ENCODE assay signal across 26 mouse cellular contexts in the genomic region with DNA sequence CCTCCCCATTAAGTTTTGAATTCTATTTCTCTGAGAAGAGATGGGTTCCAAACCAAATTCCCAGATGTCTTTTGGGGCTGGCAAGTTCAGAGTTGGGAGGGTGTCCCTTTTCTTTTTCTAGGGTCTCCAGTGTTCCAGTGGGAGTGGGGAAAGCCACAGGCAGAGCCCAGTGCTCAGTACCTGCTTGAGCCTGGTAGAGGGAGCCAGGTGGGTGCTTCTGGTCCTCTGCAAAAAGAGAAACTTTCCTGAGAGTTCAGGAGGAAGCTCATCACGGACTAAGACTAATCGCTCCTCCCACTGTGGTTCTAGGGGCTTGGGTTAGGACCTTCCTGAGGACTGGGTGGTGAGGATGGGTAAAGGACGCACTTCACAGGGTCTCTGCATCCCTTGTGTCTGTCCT. TPM values are rescaled to one million over a fixed set of nuclear protein-coding genes. Genes with fewer than 3 reads are reported as not detected.
DNase-seq lines count a peak whose midpoint lies in the region; ATAC-seq and TF ChIP-seq lines count a peak whose summit lies in the region.
"Had no signal": no experiment of that assay in that cellular context is flagged by ENCODE, and none has a peak within 500 bp of the region (broad histone marks: within the 10 kb centered on the region; RNA-seq: fewer than 3 reads in every experiment).

No protein-coding gene starts in this region.

- no peak overlapping the region for H3K27ac ChIP-seq in heart, embryonic 11.5 days (ENCODE audit: low read depth, low read length)
- no peak overlapping the region for H3K27ac ChIP-seq in midbrain, embryonic 14.5 days (replicated peaks; ENCODE audit: low read depth, low read length)
- H3K27ac ChIP-seq in midbrain, embryonic 11.5 days (ENCODE audit: low read depth, low read length), result no peak overlapping the region
- no peak overlapping the region for H3K27ac ChIP-seq in cortical plate, adult 2 months (ENCODE audit: insufficient read depth, low read length)
- no peak overlapping the region for H3K27ac ChIP-seq in neural tube, embryonic 15.5 days (replicated peaks)
- H3K27ac ChIP-seq: gastrocnemius, adult 2 months; intestine, embryonic 15.5 days; limb, embryonic 15.5 days; liver, embryonic 14.5 days; stomach, embryonic 15.5 days had no signal

- no peak for TF ChIP-seq CTCF in cortical plate, adult 2 months (IDR thresholded peaks at IDR 0.05; ENCODE audit: extremely low read depth, insufficient read depth, low read length)

- peaks cover 27% of the 10 kb centered on the region for H3K27me3 ChIP-seq in heart, embryonic 11.5 days (ENCODE audit: control insufficient read depth, insufficient read depth, low read length)
- H3K27me3 ChIP-seq in midbrain, embryonic 14.5 days (ENCODE audit: control insufficient read depth, insufficient read depth, low read length), result peaks cover 5% of the 10 kb centered on the region; the same call in 1 of the 2 replicates
- peaks cover 14% of the 10 kb centered on the region; the same call in 1 of the 2 replicates for H3K27me3 ChIP-seq in midbrain, embryonic 11.5 days (ENCODE audit: control insufficient read depth, insufficient read depth, low read length)
- peaks cover 9% of the 10 kb centered on the region for H3K27me3 ChIP-seq in neural tube, embryonic 15.5 days (replicated peaks)

- no peaks in the 10 kb centered on the region for H3K9me3 ChIP-seq in heart, embryonic 11.5 days (replicated peaks; ENCODE audit: control insufficient read depth, low read length)
- no peaks in the 10 kb centered on the region for H3K9me3 ChIP-seq in midbrain, embryonic 14.5 days (ENCODE audit: control insufficient read depth, low read length)
- H3K9me3 ChIP-seq in midbrain, embryonic 11.5 days (ENCODE audit: control insufficient read depth, low read length), result no peaks in the 10 kb centered on the region
- no peaks in the 10 kb centered on the region for H3K9me3 ChIP-seq in neural tube, embryonic 15.5 days (replicated peaks)
- H3K9me3 ChIP-seq: intestine, embryonic 15.5 days; limb, embryonic 15.5 days; stomach, embryonic 15.5 days had no signal

- 69% methylated on average over 3 of the region's 3 CpGs for WGBS in heart, embryonic 11.5 days (ENCODE audit: insufficient replicate concordance)
- WGBS in midbrain, embryonic 14.5 days, result 73% methylated on average over 3 of the region's 3 CpGs
- WGBS in midbrain, embryonic 11.5 days, result 59% methylated on average over 3 of the region's 3 CpGs
- WGBS in neural tube, embryonic 15.5 days, result 68% methylated on average over 3 of the region's 3 CpGs

- peak; percentile 60 for DNase-seq in heart, adult 11 months
- DNase-seq in midbrain, embryonic 14.5 days, result no peak
- DNase-seq in midbrain, embryonic 11.5 days (ENCODE audit: low spot score, missing footprints), result no peak
- no peak for DNase-seq in adrenal gland, postnatal 36 days
- DNase-seq: B cell, adult 2 months; cerebellum, adult 2 months; cerebellum, postnatal 36 days; gastrocnemius, adult 2 months; heart, postnatal 4 days; kidney, adult 9 months; kidney, postnatal 25 days; layer of hippocampus, adult 9-11 months; left cerebral cortex, postnatal 4 days; lung, embryonic 14.5 days; thymus, postnatal 25 days had no signal

- H3K4me1 ChIP-seq in heart, embryonic 11.5 days (ENCODE audit: control insufficient read depth, insufficient read depth, low read length), result no peaks in the 10 kb centered on the region; the same call in 1 of the 2 replicates
- H3K4me1 ChIP-seq in midbrain, embryonic 14.5 days (ENCODE audit: control insufficient read depth, insufficient read depth, low read length), result 0 out of 2 replicates have a peak, but pooled peaks cover 6% of the 10 kb centered on the region
- H3K4me1 ChIP-seq in midbrain, embryonic 11.5 days (ENCODE audit: control insufficient read depth, insufficient read depth, low read length), result peaks cover 3% of the 10 kb centered on the region; the same call in 1 of the 2 replicates
- no peaks in the 10 kb centered on the region for H3K4me1 ChIP-seq in cortical plate, adult 2 months (ENCODE audit: control insufficient read depth, insufficient read depth, low read length)
- peaks cover 17% of the 10 kb centered on the region for H3K4me1 ChIP-seq in neural tube, embryonic 15.5 days
- H3K4me1 ChIP-seq: intestine, embryonic 15.5 days had no signal

- no peak overlapping the region for H3K9ac ChIP-seq in heart, embryonic 11.5 days (ENCODE audit: low read depth, low read length)
- H3K9ac ChIP-seq in midbrain, embryonic 14.5 days (replicated peaks; ENCODE audit: low read length), result no peak overlapping the region
- H3K9ac ChIP-seq in midbrain, embryonic 11.5 days (ENCODE audit: low read length), result no peak overlapping the region
- no peak overlapping the region for H3K9ac ChIP-seq in neural tube, embryonic 15.5 days (replicated peaks)
- H3K9ac ChIP-seq: intestine, embryonic 15.5 days; limb, embryonic 15.5 days; liver, embryonic 14.5 days; lung, embryonic 14.5 days; stomach, embryonic 15.5 days had no signal

- H3K4me2 ChIP-seq in heart, embryonic 11.5 days, result no peak overlapping the region
- peak overlapping the region; percentile 31 for H3K4me2 ChIP-seq in midbrain, embryonic 14.5 days (ENCODE audit: low read length)
- no peak overlapping the region for H3K4me2 ChIP-seq in midbrain, embryonic 11.5 days
- H3K4me2 ChIP-seq in neural tube, embryonic 15.5 days, result peak overlapping the region; percentile 35
- H3K4me2 ChIP-seq: intestine, embryonic 15.5 days; limb, embryonic 15.5 days; lung, embryonic 14.5 days; stomach, embryonic 15.5 days had no signal

- no peak for TF ChIP-seq POLR2A in cortical plate, adult 2 months (IDR thresholded peaks at IDR 0.05; ENCODE audit: extremely low read depth, insufficient read depth, low read length)

- no peaks in the 10 kb centered on the region for H3K36me3 ChIP-seq in heart, embryonic 11.5 days (ENCODE audit: control insufficient read depth, insufficient read depth, low read length)
- H3K36me3 ChIP-seq in midbrain, embryonic 14.5 days (ENCODE audit: control insufficient read depth, insufficient read depth, low read length), result no peaks in the 10 kb centered on the region
- H3K36me3 ChIP-seq in midbrain, embryonic 11.5 days (ENCODE audit: control insufficient read depth, insufficient read depth, low read length), result no peaks in the 10 kb centered on the region
- H3K36me3 ChIP-seq in neural tube, embryonic 15.5 days, result no peaks in the 10 kb centered on the region
- H3K36me3 ChIP-seq: G1E; intestine, embryonic 15.5 days; limb, embryonic 15.5 days; stomach, embryonic 15.5 days had no signal

- no peak for ATAC-seq in heart, embryonic 11.5 days (replicated peaks; ENCODE audit: insufficient number of reproducible peaks, low FRiP score, low TSS enrichment)
- no peak for ATAC-seq in midbrain, embryonic 14.5 days (ENCODE audit: low FRiP score, low TSS enrichment)
- no peak for ATAC-seq in midbrain, embryonic 11.5 days (ENCODE audit: low FRiP score)
- ATAC-seq in neural tube, embryonic 15.5 days (ENCODE audit: low FRiP score), result no peak
- ATAC-seq: intestine, embryonic 15.5 days; Patski had no signal

- H3K4me3 ChIP-seq in heart, embryonic 11.5 days (ENCODE audit: low read depth, low read length), result no peak overlapping the region
- no peak overlapping the region for H3K4me3 ChIP-seq in midbrain, embryonic 14.5 days (replicated peaks; ENCODE audit: low read depth, low read length)
- H3K4me3 ChIP-seq in midbrain, embryonic 11.5 days (ENCODE audit: low read depth, low read length), result no peak overlapping the region
- peak overlapping the region; percentile 90 for H3K4me3 ChIP-seq in cortical plate, adult 2 months (ENCODE audit: insufficient read depth, low read length)
- H3K4me3 ChIP-seq in neural tube, embryonic 15.5 days (replicated peaks), result peak overlapping the region; percentile 13; the same call in 1 of the 2 replicates
- H3K4me3 ChIP-seq: gastrocnemius, adult 2 months; intestine, embryonic 15.5 days; limb, embryonic 15.5 days; stomach, embryonic 15.5 days had no signal

RNA-seq across cellular contexts. Expression of a gene that starts 2.4 kb away (rescaled TPM):
- 1.6 and 1.9 TPM in 2 replicates for polyA plus RNA-seq in heart, embryonic 11.5 days (2014; fragmentation: Nextera tagmentation; extraction: Ambion mirVana)
- polyA plus RNA-seq in midbrain, embryonic 14.5 days (2014; fragmentation: Nextera tagmentation; extraction: Ambion mirVana), result 36.5 and 47.8 TPM in 2 replicates
- polyA plus RNA-seq in midbrain, embryonic 11.5 days (2014; fragmentation: Nextera tagmentation; extraction: Ambion mirVana), result 3.2 and 3.4 TPM in 2 replicates
- 88.3 and 90.0 TPM in 2 replicates for polyA plus RNA-seq in cortical plate, adult 2 months (2012; rRNA removed)
- polyA plus RNA-seq in neural tube, embryonic 15.5 days (2015; fragmentation: Nextera tagmentation; extraction: Ambion mirVana), result 40.4 and 49.9 TPM in 2 replicates
- 1 to 10 TPM; 1.3 to 2.3 TPM for total RNA-seq in adrenal gland, postnatal 36 days (2021)
- total RNA-seq: megakaryocyte, adult 5-6 weeks; monocyte, adult 5-6 weeks had no signal
- polyA plus RNA-seq: G1E, Patski had no signal

Comparison
In these comparisons a context has a peak if more than half of its experiments do, and no peak if none do; other contexts are left out.
1. H3K4me2 ChIP-seq: peak in midbrain, embryonic 14.5 days (single experiment) and neural tube, embryonic 15.5 days (single experiment); none in heart, embryonic 11.5 days (single experiment) and midbrain, embryonic 11.5 days (single experiment).
2. H3K4me3 ChIP-seq: peak in cortical plate, adult 2 months (single experiment) and neural tube, embryonic 15.5 days (single experiment); none in heart, embryonic 11.5 days (single experiment), midbrain, embryonic 14.5 days (single experiment) and midbrain, embryonic 11.5 days (single experiment).